Mouse (Mus musculus) neural tube, embryonic 13.5 days (tissue): ENCODE measurements around the gene Gpc5. TPM values are rescaled to one million over a fixed set of nuclear protein-coding genes. Genes with fewer than 3 reads are reported as not detected.
A peak's percentile ranks its signal among the peaks of the same experiment; 100 is the strongest.

ENCODE experiments used
- ATAC-seq: fragments of 200-750 bp; cut with Nextera tagmentation; 2 replicates; pipeline ENCODE4 v1.8.0; 2017; ENCODE audit warnings: low read depth, mild to moderate bottlenecking, moderate TSS enrichment, moderate library complexity
- H3K27ac ChIP-seq: fragments of 300-500 bp; sonication (generic); replicated peaks from 2 replicates; pipeline ENCODE4 v1.5.1; 2015; ENCODE audit warnings: moderate library complexity, mild to moderate bottlenecking, inconsistent platforms
- H3K27me3 ChIP-seq: fragments of 300-500 bp; sonication (generic); 2 replicates; pipeline ENCODE4 v1.6.1; 2015; ENCODE audit warnings: mild to moderate bottlenecking, inconsistent platforms
- H3K36me3 ChIP-seq: fragments of 300-500 bp; sonication (generic); 2 replicates; pipeline ENCODE4 v1.6.1; 2015; ENCODE audit warnings: mild to moderate bottlenecking, inconsistent platforms
- H3K4me1 ChIP-seq: fragments of 300-500 bp; sonication (generic); replicated peaks from 2 replicates; pipeline ENCODE4 v1.6.1; 2015; ENCODE audit warnings: inconsistent platforms
- H3K4me2 ChIP-seq: fragments of 300-500 bp; sonication (generic); 2 replicates; pipeline ENCODE4 v1.6.1; 2015; ENCODE audit warnings: inconsistent platforms, mild to moderate bottlenecking, moderate library complexity
- H3K4me3 ChIP-seq: fragments of 300-500 bp; sonication (generic); 2 replicates; pipeline ENCODE4 v1.5.1; 2015; ENCODE audit warnings: mild to moderate bottlenecking, inconsistent platforms
- H3K9ac ChIP-seq: fragments of 300-500 bp; sonication (generic); 2 replicates; pipeline ENCODE4 v1.6.1; 2015; ENCODE audit warnings: moderate library complexity, mild to moderate bottlenecking, inconsistent platforms
- H3K9me3 ChIP-seq: fragments of 300-500 bp; sonication (generic); 2 replicates; pipeline ENCODE4 v1.6.1; 2016; ENCODE audit warnings: inconsistent platforms
- WGBS: fragments of 180-500 bp; shearing (Covaris S2); methylation state at CpG from one replicate; pipeline ENCODE4 v1.1.7; 2015; 5-methylcytosine and 5-hydroxymethylcytosine counted together
- microRNA counts: library from miRNA; unstranded; fragments of <30 nt; microRNA quantifications from one replicate; lab custom pipeline; 2016
- microRNA-seq: library from miRNA; unstranded; fragments of <30 nt; microRNA quantifications from one replicate; pipeline ENCODE4, GENCODE M21; 2016
- polyA plus RNA-seq: library from polyadenylated mRNA; unstranded; fragments of >200 nt; fragmentation: Nextera tagmentation; extraction: Ambion mirVana; gene quantifications from 2 replicates; pipeline ENCODE4 v1.2.1, GENCODE M21; 2015

Gpc5 gene
- polyA plus RNA-seq, 1 experiment from 2014 or later = 7.1 TPM

DNA sequence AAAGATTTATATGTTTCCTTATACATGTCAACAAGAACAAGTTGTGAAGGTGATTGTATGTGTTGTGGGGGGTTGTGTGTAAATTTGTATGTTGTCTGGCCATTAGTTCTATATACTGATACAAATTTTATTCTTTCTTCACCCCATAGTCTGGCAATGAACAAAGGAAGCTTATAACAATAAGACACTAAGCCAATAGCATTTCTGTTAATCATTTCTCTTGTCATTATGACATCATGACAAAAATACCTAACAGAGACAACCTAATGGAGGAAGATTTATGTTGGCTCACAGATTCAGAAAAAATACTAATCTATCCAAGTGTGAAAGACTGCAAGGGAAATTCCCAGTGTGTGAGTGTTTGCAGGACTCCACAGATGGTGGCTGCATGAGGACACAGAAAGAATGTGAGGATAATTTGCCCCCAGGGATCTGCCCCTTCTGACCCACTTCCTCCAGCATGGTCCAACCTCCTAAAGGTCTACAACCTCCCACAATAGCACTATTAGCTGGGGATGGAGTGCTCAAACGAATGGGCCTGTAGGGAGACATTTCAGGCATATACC lies 1402.4 kb downstream of the Gpc5 start:
- Histone ChIP-seq H3K4me2 (no peak overlapping the region), H3K9ac (no peak overlapping the region), H3K27me3 (no peaks in the 10 kb centered on the region), H3K27ac (no peak overlapping the region), H3K9me3 (no peaks in the 10 kb centered on the region), H3K4me3 (no peak overlapping the region), H3K4me1 (no peaks in the 10 kb centered on the region), H3K36me3 (no peaks in the 10 kb centered on the region)
- no peak for ATAC-seq
- 13% methylated on average over 1 of the region's 1 CpGs for WGBS

DNA sequence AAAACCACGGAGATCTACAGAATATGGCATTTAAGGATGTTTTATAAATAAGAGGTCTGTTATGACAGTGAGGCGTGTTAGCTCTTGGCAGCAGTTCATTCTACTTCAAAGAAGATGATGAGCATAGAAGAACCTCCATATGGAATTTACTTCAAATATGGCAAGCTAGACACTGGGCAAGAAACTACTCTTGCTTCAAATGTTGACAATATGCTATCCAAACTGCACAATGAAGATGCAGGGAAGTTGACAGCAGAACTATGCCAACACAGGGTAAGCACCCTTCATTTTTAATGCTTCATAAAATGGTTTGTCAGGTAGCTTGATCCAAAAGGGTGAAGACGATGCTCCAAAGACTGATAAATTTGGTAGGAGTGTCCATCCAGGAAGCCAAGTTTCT lies 1446.2 kb downstream of the Gpc5 start:
- no peak overlapping the region for H3K9ac ChIP-seq
- no peak overlapping the region for H3K4me2 ChIP-seq
- H3K4me3 ChIP-seq = no peak overlapping the region
- H3K27ac ChIP-seq = no peak overlapping the region
- no peak for ATAC-seq
- H3K9me3 ChIP-seq = no peaks in the 10 kb centered on the region
- no peaks in the 10 kb centered on the region for H3K36me3 ChIP-seq
- H3K4me1 ChIP-seq = no peaks in the 10 kb centered on the region
- no peaks in the 10 kb centered on the region for H3K27me3 ChIP-seq
- 88% methylated on average over 3 of the region's 3 CpGs for WGBS

DNA sequence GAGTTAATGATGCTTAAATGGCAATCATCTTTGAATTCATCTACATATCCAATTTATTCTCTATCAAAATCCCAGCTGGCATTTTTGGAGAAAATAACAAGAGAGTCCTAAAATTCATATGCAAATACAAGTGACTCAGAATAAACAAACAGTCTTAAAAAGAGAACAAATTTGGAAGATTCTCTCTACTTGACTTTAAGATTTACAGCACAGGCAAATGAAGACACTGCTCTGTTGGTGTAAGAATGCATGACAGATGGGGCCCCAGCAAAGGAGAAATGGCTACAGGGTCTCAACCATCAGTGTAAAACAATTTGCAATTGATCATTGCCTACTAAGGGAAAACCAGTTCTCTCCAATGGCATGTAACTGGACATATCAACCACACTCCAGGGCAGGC lies 1451.7 kb downstream of the Gpc5 start:
- ATAC-seq = no peak
- no peak overlapping the region for H3K9ac ChIP-seq
- H3K4me1 ChIP-seq = no peaks in the 10 kb centered on the region
- no peak overlapping the region for H3K4me3 ChIP-seq
- H3K27me3 ChIP-seq = no peaks in the 10 kb centered on the region
- no peaks in the 10 kb centered on the region for H3K9me3 ChIP-seq
- H3K36me3 ChIP-seq = no peaks in the 10 kb centered on the region
- H3K27ac ChIP-seq = no peak overlapping the region
- H3K4me2 ChIP-seq = no peak overlapping the region

DNA sequence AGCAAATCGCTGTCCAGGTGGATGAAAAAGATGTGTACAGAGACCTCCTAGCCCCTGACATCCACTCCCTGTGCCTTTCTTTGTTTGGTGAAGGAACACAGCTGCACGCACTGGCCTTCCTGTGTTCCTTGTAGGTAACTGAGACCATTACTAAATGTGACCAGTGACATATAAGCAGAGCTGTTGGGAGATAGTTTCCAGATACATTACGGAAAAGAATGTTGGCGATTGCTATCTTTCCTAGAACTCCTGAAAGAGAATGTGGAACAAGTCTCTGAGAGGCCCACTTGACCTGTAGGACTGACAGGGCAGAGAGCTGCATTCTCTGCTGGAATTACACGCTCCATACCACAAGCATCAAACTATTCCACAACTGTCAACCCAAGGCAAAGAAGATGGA lies 1459.4 kb downstream of the Gpc5 start:
- Histone ChIP-seq H3K27ac (no peak overlapping the region), H3K4me3 (no peak overlapping the region), H3K9me3 (no peaks in the 10 kb centered on the region), H3K9ac (no peak overlapping the region), H3K4me2 (no peak overlapping the region), H3K36me3 (no peaks in the 10 kb centered on the region), H3K27me3 (no peaks in the 10 kb centered on the region), H3K4me1 (no peaks in the 10 kb centered on the region)
- ATAC-seq = no peak
- 78% methylated on average over 5 of the region's 5 CpGs for WGBS

DNA sequence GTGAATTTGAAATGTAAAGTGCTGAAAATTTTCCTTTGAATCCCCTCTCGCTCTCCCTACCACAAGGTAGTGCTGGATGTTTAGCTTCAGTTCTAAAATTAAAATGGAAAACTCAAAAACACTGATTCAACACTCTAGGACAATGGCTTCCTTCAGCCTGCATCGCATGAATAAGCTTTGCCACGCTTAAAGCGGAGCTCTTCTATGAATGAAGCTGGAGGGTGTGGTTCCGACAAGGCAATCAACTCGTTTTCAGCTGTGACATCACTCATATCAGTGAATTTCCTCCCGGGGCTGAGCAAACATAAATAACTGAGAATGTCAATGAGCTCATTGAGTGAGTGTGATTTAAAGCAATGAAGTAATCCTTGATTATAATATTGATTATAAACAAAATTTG lies 1461.3 kb downstream of the Gpc5 start:
- WGBS = 24% methylated on average over 7 of the region's 7 CpGs
- no peak for ATAC-seq
- H3K4me2 ChIP-seq = no peak overlapping the region

DNA sequence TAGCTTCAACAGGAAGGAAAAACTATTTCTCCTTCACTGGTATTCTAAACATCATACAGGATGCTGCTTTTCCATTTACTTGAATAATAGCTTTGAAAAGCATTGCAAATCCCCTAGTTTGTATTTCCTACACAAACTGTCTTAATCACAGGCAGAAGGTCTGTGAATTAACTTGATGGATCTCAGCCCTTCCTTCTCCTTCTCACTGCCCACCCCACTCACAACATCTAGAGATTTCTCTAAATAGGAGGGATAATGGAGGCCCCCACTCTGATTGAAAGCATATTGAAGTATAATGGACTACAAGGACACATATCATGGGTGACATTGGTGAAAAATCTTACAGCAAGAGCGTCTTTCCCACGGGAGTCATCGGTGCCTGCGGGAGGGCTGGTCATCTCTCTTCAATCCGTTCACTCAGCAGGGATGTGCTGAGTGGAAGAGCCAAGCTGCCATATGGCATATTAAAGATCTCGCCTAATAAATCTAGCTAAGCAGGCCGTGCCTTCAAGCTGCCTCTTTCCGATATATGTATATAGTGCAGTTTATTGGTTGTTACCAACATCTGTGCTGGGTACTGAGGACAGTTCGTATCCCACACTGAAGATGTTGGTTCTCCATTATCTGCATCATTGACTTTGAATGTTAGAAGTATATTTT lies 1466.3 kb downstream of the Gpc5 start:
- 36% methylated on average over 9 of the region's 9 CpGs for WGBS
- H3K27ac ChIP-seq = no peak overlapping the region
- no peaks in the 10 kb centered on the region for H3K36me3 ChIP-seq
- H3K4me3 ChIP-seq = no peak overlapping the region
- H3K27me3 ChIP-seq = no peaks in the 10 kb centered on the region
- H3K9me3 ChIP-seq = no peaks in the 10 kb centered on the region
- no peak overlapping the region for H3K4me2 ChIP-seq
- H3K4me1 ChIP-seq = peaks cover 6% of the 10 kb centered on the region
- peak; percentile 81 for ATAC-seq
- H3K9ac ChIP-seq = no peak overlapping the region

More for the DNA sequence above, 1461.3 kb downstream of the Gpc5 start:
- no peaks in the 10 kb centered on the region for H3K27me3 ChIP-seq
- H3K4me3 ChIP-seq = no peak overlapping the region
- H3K36me3 ChIP-seq = no peaks in the 10 kb centered on the region
- peaks cover 4% of the 10 kb centered on the region for H3K4me1 ChIP-seq
- no peaks in the 10 kb centered on the region for H3K9me3 ChIP-seq
- H3K9ac ChIP-seq = no peak overlapping the region
- no peak overlapping the region for H3K27ac ChIP-seq

DNA sequence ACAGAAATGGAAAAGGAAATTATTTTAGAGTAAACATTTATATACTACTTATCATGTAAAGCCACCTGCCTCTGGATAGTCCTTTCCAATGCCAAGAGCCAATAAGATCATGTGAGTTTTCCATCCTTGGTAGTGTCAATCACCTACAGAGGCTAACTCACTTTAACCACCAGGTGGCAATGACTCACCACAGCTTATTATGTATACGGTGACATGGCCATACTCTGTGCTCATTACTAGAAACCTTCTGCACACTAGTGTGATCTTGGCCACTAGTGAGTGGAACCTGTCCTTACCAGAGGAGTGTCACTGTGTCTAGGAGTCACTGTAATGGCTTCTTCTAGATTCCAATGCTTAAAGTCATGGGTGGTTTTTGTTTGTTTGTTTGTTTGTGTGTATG lies 1468.0 kb downstream of the Gpc5 start:
- no peak overlapping the region for H3K4me3 ChIP-seq
- no peak; the same call in 1 of the 2 replicates for ATAC-seq
- H3K4me2 ChIP-seq = no peak overlapping the region
- no peak overlapping the region for H3K9ac ChIP-seq
- 53% methylated on average over 1 of the region's 1 CpGs for WGBS
- H3K9me3 ChIP-seq = no peaks in the 10 kb centered on the region
- no peaks in the 10 kb centered on the region for H3K36me3 ChIP-seq
- no peak overlapping the region for H3K27ac ChIP-seq
- H3K27me3 ChIP-seq = no peaks in the 10 kb centered on the region
- peaks cover 6% of the 10 kb centered on the region for H3K4me1 ChIP-seq

MicroRNAs within 50 kb of the gene (microRNA counts, 519-probe panel; counts per million panel counts)
- microRNA mmu-miR-18a (lab: Ali Mortazavi, UCI) (3,314 counts per million, percentile 41 among the panel's probes with 10 or more counts), microRNA mmu-miR-19a (lab: Ali Mortazavi, UCI) (5,791 counts per million, percentile 95 among the panel's probes with 10 or more counts), microRNA mmu-miR-19b (lab: Ali Mortazavi, UCI) (5,029 counts per million, percentile 87 among the panel's probes with 10 or more counts), microRNA mmu-miR-20a+mmu-miR-20b (lab: Ali Mortazavi, UCI) (6,059 counts per million, percentile 98 among the panel's probes with 10 or more counts), microRNA mmu-miR-92a (lab: Ali Mortazavi, UCI) (not detected)

Small RNAs within 50 kb of the gene (microRNA-seq; reads per million reads assigned to microRNA genes)
- gene Mir17 = 19,437 reads per million, percentile 98 among the genes with 10 or more reads in this experiment
- 3,131 reads per million, percentile 89 among the genes with 10 or more reads in this experiment for gene Mir18
- gene Mir19a = 41.2 reads per million, percentile 43 among the genes with 10 or more reads in this experiment
- 7.4 reads per million, percentile 24 among the genes with 10 or more reads in this experiment for gene Mir19b-1
- 7,388 reads per million, percentile 95 among the genes with 10 or more reads in this experiment for gene Mir20a
- gene Mir92-1 = 1,353 reads per million, percentile 82 among the genes with 10 or more reads in this experiment
